Mouse (Mus musculus) adipocyte (in vitro differentiated cells): Measurements from ENCODE around the gene Cptp.

Source experiments
- DNase-seq: peaks from one replicate; pipeline ENCODE4 v3.0.0-alpha.2; 2016; ENCODE audit warnings: low spot score

Cptp gene

DNA sequence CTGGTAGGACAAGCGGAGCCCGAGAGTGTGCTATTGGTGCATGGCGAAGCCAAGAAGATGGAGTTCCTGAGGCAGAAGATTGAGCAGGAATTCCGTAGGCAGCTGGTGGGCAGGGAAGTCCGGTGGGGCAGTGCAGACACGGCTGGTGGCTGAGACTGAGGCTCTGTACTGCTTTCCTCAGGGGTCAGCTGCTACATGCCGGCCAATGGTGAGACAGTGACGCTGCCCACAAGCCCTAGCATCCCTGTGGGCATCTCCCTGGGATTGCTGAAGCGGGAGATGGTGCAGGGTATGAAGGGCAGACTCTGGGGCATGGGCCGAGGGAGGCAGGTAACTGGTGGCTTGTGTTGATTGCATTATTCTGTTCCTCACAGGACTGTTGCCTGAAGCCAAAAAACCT is 18.4 kb upstream of the Cptp start:
- DNase-seq: no peak

DNA sequence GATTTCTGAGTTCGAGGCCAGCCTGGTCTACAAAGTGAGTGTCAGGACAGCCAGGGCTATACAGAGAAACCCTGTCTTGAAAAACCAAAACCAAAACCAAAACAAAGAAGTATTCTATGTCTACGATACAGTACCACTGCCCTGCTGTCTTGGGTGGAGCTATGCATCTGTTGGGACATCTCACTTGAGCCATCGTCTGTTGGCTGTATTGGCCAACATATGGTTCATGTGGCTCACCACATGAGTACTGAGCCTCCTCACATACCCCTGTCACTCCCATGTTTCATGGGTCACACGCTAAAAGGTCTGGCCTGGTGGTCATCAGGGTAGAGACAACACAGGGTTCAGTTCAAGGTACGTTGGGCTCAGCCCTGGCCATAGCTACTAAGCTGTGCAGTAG is 17.1 kb upstream of the Cptp start:
- DNase-seq: no peak

DNA sequence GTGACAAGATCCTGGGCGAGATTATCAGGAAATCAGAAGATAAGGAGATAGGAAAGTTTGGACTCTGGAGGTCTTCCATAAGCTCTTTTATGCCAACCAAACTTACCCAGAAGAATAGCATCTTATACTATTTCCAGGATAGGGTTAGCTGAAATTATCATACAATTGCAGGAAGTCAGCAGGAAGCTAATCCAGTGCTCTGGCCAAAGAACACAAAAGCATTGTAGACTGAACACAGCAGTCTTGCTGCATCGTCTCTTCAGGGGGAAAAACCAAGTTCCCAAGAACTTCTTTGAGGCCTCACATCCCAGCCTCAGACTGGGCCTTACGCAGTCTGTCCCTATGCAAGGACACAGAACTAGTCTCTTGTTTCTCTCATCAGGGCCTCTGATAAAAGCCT is 14.3 kb upstream of the Cptp start:
- DNase-seq: no peak

DNA sequence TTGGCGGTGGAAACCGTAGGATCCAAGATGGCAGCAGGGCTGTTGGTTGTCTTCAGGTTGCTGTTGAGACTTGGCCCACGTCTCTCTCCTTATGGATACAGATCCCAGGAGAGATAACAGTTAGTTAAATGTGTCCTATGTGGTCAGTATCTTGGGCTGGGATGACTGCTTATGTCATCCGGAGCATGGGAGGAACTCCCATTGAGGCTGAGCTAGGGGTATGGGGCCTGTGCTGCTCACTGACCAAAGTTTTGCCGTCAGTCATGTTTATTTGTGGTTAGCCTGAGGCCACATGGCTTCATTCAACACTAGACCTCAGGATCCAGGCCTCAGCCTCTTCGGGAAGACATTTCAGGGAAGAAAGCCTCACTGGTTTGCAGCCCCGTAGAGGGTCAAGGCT is 2.2 kb upstream of the Cptp start:
- no peak for DNase-seq

DNA sequence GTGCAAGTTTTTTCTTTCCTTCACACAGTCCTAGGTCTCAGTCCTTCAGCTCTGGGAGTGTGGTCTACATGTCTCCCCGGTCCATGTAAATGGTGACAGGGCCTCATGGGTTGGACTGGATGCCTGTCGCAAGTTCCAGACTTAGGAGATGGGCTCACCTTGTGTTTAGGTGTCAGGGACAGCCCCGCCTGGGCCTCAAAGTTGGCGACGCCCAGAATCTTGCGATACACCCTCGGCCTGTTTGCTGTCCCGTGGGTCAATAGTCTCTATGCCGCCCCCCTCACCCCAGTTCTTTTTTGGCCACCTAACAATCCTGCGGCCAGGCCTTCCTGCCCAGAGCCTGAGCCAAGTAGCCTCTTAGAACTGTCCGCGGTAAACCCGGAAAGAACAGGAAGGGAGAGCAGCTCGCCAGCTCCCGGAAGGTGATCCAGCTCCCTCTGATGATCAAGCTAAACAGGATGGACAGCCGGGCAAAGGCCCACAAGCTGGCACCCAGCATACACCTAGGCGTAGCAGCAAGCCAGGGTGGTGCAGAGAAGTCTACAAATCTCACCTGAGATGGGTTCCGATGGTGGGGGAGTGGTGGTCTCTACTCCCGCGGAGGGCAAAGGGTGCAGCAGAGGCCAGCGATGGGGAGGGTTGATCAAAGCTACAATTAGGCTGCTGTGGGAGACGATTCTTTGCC is 484 bp downstream of the Cptp start:
- DNase-seq: peak; percentile 49

- no peak for DNase-seq
These were observed 6.2 kb downstream of the Cptp start, which contains the start of gene Tas1r3 for GRCm38 (mm10) chr4:155863001-155863400. TSS of gene Tas1r3 (minus strand) at chr4:155863362.

DNA sequence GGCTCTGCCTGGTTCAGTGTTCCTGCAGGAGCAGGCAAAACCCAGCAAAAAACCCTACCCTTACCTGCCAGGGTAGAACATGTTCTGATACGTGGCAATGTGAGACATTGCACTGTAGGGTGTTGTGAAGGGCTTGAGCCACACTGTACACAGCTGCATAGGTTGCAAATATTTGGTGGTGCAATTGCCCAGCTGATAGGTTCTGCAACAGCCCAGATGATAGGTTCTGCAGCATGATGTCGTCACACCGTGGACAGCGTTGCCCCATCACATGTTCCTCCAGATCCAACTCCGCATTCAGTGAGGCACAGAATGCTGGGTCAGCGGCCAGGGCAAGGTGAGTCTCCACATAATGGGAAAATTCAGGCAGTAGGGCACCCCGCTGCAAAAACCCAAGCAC is 7.5 kb downstream of the Cptp start:
- no peak for DNase-seq

- DNase-seq: no peak
These were observed 9.9 kb downstream of the Cptp start for GRCm38 (mm10) chr4:155859318-155859717.

DNA sequence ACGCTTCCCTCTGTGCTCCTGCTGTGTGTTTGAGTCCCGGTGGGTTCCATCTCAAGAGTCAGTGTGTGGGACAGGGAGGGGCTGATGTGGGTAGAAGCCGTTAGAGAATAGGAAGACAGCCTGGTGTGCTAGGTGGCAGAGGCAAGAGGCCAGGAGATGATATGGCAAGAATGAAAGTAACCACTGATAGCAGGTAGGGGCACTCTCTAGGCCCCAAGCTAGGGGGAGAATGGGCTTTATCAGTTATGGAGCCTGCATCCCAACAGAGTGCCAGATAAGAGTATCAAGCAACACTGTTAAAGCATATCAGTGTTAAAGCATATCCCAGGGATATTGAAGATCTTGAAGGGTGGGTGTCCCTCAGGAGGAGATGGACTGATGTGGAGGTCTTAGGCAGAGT is 12.4 kb downstream of the Cptp start:
- no peak for DNase-seq

- no peak for DNase-seq
These were observed 13.2 kb downstream of the Cptp start for GRCm38 (mm10) chr4:155856071-155856470.

DNA sequence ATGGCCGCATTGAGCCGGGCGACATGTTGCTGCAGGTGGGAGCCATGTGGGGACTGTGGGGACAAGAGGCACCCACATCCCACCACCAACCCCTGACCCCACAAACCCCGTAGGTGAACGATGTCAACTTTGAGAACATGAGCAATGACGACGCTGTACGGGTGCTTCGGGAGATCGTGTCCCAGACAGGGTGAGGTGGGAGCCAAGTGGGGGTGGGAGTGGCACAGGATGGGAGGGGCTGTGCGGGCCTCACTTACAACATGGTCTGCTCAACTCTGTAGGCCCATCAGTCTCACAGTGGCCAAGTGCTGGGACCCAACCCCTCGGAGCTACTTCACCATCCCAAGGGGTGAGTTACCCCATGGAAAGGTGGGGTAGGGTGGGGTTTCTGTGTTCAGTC is 14.2 kb downstream of the Cptp start:
- no peak for DNase-seq

DNA sequence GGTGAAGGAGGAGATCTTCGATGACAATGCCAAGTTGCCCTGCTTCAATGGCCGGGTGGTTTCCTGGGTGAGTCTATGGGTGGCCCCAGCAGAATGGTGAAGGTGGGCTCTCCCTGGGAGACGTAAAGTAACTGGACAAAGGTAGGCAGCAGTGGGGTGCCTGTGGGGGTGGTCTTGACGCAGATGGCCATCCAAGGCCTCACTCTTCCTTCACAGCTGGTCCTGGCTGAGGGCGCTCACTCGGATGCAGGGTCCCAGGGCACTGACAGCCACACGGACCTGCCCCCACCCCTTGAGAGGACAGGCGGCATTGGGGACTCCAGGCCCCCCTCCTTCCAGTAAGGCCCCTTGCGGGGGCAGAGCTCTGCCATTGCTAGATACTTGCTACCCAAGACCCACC is 15.8 kb downstream of the Cptp start:
- no peak for DNase-seq

- no peak for DNase-seq
These were observed 17.3 kb downstream of the Cptp start for GRCm38 (mm10) chr4:155851951-155852411.

DNA sequence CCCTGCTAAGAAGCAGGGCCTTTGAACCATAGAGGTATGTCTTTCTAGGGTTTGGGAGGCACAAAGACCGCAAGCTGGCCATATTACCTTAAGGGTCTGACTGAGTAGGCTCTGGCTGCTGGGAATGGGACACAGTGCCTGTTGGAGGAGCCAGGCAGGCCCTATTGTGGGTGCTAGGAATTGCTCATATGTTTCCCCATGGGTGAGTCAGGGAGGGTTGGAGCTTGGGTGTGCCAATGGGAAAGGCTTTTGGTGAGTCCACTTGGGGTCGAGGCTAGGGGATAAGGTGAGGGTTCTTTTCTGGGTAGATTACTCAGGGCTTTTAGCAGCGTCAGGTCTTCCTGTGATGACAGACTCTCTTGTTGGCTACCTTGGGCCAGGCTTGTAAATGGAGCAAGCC is 17.9 kb downstream of the Cptp start:
- no peak for DNase-seq

- DNase-seq: no peak
These were observed 19.3 kb downstream of the Cptp start for GRCm38 (mm10) chr4:155849792-155850451.

DNA sequence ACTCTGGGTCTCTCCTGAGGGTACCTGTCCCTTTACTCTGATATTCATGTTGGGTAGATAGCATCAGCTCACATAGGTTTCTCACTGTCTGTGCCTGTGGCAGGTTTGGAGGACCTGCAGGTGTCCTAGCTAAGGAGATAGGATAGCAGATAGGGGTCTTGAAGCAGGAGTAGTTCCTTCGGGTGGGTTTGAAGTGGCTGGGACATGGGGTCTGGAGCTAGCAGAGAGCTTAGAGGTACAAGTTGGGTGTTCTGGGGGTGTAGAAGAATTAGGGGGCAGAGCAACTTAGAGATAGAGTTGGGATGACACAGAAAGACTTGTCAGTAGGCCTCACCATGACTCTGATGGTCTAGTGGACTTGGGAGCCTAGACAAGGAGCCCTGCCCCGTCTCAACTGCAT is 19.8 kb downstream of the Cptp start:
- DNase-seq: no peak

GRCm38 (mm10) chr4:155848434-155849095 is 20.7 kb downstream of the Cptp start:
- peak; percentile 31 for DNase-seq

- DNase-seq: peak; percentile 27
These were observed 21.5 kb downstream of the Cptp start for GRCm38 (mm10) chr4:155847591-155848352.

DNA sequence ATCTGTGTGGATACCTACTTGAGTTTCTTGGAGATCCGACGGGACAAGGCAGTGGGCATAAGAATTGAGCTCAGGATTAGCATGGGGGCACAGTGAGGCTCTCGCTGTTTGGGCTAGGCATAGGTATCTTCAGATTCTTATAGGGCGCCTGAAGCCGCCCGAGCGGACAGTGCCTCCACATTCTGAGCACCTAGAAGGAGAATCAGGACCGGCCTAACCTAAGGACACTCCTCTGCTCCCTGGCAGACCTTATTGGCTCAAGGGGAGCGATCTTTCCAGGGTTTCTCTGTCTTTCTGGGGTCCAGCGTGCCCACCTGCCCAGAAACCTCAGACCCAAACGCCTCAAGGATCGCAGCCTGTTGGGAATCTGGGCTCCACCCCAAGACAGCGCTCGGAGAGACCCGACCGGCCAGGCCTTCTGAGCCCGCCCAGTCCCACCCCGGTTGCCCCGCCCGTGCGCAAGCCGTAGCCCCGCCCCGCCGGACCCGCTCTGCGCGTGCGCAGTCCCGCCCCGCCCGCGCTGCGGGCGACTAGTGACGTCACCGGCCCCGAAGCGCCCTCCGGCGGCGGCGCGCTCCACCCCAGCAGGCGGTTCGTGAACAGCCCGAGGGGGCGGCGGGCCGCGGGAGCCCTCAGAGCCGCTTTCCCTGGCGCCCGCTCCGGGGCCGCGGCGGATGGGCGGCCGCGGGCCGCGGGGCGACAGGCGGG is 22.2 kb downstream of the Cptp start, which contains the start of gene Dvl1:
Dvl1 (plus strand) TSS at position 532 of the 708 bp plus-strand sequence.
- peak; percentile 86 for DNase-seq

- no peak for DNase-seq
These were observed 26.0 kb downstream of the Cptp start for GRCm38 (mm10) chr4:155843231-155843630.

- no peak for DNase-seq
These were observed 27.5 kb downstream of the Cptp start for GRCm38 (mm10) chr4:155841651-155842270.
